Mouse (Mus musculus) midbrain, embryonic 11.5 days (tissue): ENCODE data around the gene Trabd2b. TPM values are rescaled to one million over a fixed set of nuclear protein-coding genes. Genes with fewer than 3 reads are reported as not detected.

ENCODE experiments used
- ATAC-seq: fragments of 200-750 bp; cut with Nextera tagmentation; 2 replicates; pipeline ENCODE4 v1.8.0; 2017; ENCODE audit warnings: moderate TSS enrichment, moderate library complexity; ENCODE audit not compliant: low FRiP score
- DNase-seq: peaks from one replicate; pipeline ENCODE4 v3.0.0; 2015; ENCODE audit warnings: low spot score; ENCODE audit errors: missing footprints
- H3K27ac ChIP-seq: fragments of 300-500 bp; sonication (generic); 2 replicates; pipeline ENCODE4 v1.5.1; 2014; ENCODE audit warnings: low read depth, low read length
- H3K27me3 ChIP-seq: fragments of 300-500 bp; sonication (generic); 2 replicates; pipeline ENCODE4 v1.6.1; 2014; ENCODE audit warnings: mild to moderate bottlenecking, low read length, moderate library complexity, mixed read lengths; ENCODE audit not compliant: control insufficient read depth, insufficient read depth
- H3K36me3 ChIP-seq: fragments of 300-500 bp; sonication (generic); 2 replicates; pipeline ENCODE4 v1.6.1; 2014; ENCODE audit warnings: mild to moderate bottlenecking, low read length, moderate library complexity, mixed read lengths; ENCODE audit not compliant: control insufficient read depth, insufficient read depth
- H3K4me1 ChIP-seq: fragments of 300-500 bp; sonication (generic); 2 replicates; pipeline ENCODE4 v1.6.1; 2014; ENCODE audit warnings: low read length; ENCODE audit not compliant: control insufficient read depth, insufficient read depth
- H3K4me2 ChIP-seq: fragments of 300-500 bp; sonication (generic); 2 replicates; pipeline ENCODE4 v1.6.1; 2014; ENCODE audit warnings: mild to moderate bottlenecking, moderate library complexity
- H3K4me3 ChIP-seq: fragments of 300-500 bp; sonication (generic); 2 replicates; pipeline ENCODE4 v1.5.1; 2014; ENCODE audit warnings: low read depth, low read length
- H3K9ac ChIP-seq: fragments of 300-500 bp; sonication (generic); 2 replicates; pipeline ENCODE4 v1.6.1; 2014; ENCODE audit warnings: low read length
- H3K9me3 ChIP-seq: fragments of 300-500 bp; sonication (generic); 2 replicates; pipeline ENCODE4 v1.6.1; 2016; ENCODE audit warnings: low read length; ENCODE audit not compliant: control insufficient read depth
- WGBS: fragments of 180-500 bp; shearing (Covaris S2); extraction: QIAGEN DNeasy Blood & Tissue Kit; methylation state at CpG from one replicate; pipeline ENCODE4 v1.1.7; 2014; 5-methylcytosine and 5-hydroxymethylcytosine counted together
- polyA plus RNA-seq: library from polyadenylated mRNA; unstranded; fragments of >200 nt; fragmentation: Nextera tagmentation; extraction: Ambion mirVana; gene quantifications from 2 replicates; pipeline ENCODE4 v1.2.1, GENCODE M21; 2014

Gene Trabd2b
- polyA plus RNA-seq, 1 experiment from 2014 or later, result 2.2 TPM

DNA sequence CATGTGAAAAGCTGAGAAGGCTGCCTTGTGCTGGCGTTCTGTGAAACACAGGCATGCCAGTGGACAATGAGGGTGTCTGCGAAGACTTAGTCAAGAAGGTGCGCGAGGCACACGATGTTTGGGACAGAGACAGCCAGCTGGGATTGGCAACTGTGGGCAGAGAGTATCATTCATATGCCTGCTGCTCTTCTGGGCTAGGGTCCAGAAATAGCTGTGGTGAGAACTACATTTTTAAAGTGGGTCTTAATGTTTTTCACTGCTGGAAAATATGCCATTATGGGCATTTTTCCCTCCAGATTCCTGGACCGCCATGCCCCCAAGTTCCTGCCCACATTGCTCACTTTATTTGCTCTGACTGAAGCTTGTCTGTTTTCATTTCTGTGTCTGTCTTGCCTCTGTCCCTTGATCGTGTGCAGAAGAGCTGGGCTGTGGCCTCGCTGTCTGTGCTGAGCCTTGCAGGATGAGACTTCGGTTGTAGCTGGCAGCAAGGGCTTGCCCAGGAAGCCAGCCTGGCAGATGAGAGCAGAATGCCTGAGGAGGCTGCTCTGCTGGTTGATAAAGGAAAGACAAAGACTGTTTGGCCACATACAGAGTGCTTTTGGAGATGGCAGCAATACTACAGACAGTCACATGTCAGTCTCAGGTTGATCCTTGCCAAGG is 42.0 kb downstream of the Trabd2b start:
- no peaks in the 10 kb centered on the region for H3K4me1 ChIP-seq
- no peak overlapping the region for H3K9ac ChIP-seq
- no peak overlapping the region for H3K4me2 ChIP-seq
- no peak overlapping the region for H3K4me3 ChIP-seq
- peak; percentile 12 for DNase-seq
- no peaks in the 10 kb centered on the region for H3K36me3 ChIP-seq
- WGBS, result 92% methylated on average over 9 of the region's 9 CpGs
- ATAC-seq, result no peak
- H3K27me3 ChIP-seq, result no peaks in the 10 kb centered on the region
- H3K9me3 ChIP-seq, result no peaks in the 10 kb centered on the region
- H3K27ac ChIP-seq, result no peak overlapping the region

DNA sequence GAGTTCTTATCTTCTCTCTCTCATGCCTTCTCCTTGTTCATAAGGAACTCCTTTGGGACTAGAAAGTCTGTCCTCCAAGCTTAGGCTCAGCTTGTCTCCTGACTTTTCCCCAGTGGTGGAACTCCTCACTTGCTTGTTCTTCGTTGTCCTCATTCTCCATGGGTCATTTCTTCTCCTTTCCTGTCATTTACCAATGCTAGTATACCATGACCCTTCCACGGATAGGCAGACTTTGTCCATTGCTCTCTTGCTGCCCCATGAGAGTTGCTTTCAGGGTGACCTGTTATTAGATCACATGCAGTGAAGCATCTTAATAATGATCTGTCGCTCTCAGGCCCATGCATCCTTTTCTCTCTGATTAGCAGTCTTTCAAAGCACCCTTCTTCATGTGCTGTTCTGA is 46.6 kb downstream of the Trabd2b start:
- H3K9me3 ChIP-seq, result no peaks in the 10 kb centered on the region
- no peaks in the 10 kb centered on the region for H3K27me3 ChIP-seq
- WGBS, result 79% methylated on average over 3 of the region's 3 CpGs
- no peak overlapping the region for H3K9ac ChIP-seq
- H3K4me2 ChIP-seq, result no peak overlapping the region
- H3K4me1 ChIP-seq, result no peaks in the 10 kb centered on the region
- no peaks in the 10 kb centered on the region for H3K36me3 ChIP-seq
- ATAC-seq, result no peak
- no peak overlapping the region for H3K27ac ChIP-seq
- H3K4me3 ChIP-seq, result no peak overlapping the region
- DNase-seq, result peak; percentile 59

DNA sequence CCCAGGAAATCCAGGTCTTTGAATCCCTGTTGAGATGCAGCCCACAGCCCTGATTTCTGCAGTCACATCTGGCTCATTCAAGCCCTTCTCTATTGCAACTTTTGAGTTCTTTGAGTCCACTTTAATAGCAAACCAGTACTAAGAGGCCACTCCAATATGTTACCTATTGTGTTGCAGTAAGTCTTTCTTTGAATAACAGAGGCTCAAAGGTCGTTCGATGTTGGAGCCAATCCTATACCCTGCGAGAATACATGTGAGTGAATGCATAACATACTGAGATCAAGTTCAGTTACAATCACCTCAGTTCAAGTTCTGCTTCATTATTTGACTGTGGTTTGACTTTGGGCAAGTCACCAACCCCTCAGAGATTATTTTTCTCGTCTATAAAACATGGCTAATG is 47.5 kb downstream of the Trabd2b start:
- no peak overlapping the region for H3K9ac ChIP-seq

DNA sequence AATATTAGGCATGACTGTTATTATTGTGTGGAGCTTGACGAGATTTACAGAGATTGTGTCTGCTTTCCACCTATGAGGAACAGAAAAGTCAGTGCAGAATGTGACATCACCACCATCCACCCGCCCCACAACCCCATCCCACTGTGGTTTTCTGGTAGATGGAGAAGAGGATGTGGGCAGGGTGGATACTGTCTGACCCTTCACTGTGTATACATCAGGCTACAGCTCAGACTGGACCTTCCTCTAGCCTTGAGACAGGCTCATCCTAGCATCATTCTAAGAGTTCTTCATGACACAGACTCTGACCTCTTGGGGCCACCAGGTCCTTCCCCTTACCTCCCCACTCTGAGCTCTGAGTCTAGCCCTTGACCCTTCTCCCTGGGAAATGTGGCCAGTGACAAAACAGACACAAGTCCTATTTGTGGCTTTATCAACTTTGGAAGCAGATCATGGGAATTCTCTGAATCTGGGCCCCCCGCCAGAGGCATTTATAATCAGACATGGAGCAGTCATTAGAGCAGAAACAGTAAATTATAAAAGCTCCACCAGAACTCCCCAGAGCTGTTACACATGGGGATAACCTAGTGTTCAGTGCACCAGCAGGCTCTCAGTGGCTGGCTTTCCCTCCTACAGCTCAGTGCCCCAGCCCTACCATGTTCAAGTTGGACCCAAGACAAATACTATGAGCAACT is 48.1 kb downstream of the Trabd2b start:
- 88% methylated on average over 3 of the region's 3 CpGs for WGBS
- DNase-seq, result no peak
- H3K4me2 ChIP-seq, result no peak overlapping the region
- H3K4me3 ChIP-seq, result no peak overlapping the region
- no peak overlapping the region for H3K27ac ChIP-seq
- no peaks in the 10 kb centered on the region for H3K9me3 ChIP-seq
- no peaks in the 10 kb centered on the region for H3K36me3 ChIP-seq
- H3K4me1 ChIP-seq, result no peaks in the 10 kb centered on the region
- H3K9ac ChIP-seq, result no peak overlapping the region
- no peaks in the 10 kb centered on the region for H3K27me3 ChIP-seq
- ATAC-seq, result no peak

More for the DNA sequence above, 47.5 kb downstream of the Trabd2b start:
- Histone ChIP-seq H3K27me3 (no peaks in the 10 kb centered on the region), H3K4me2 (no peak overlapping the region), H3K27ac (no peak overlapping the region), H3K4me1 (no peaks in the 10 kb centered on the region), H3K36me3 (no peaks in the 10 kb centered on the region), H3K9me3 (no peaks in the 10 kb centered on the region), H3K4me3 (no peak overlapping the region)
- 83% methylated on average over 4 of the region's 4 CpGs for WGBS
- DNase-seq (no peak), ATAC-seq (no peak)

DNA sequence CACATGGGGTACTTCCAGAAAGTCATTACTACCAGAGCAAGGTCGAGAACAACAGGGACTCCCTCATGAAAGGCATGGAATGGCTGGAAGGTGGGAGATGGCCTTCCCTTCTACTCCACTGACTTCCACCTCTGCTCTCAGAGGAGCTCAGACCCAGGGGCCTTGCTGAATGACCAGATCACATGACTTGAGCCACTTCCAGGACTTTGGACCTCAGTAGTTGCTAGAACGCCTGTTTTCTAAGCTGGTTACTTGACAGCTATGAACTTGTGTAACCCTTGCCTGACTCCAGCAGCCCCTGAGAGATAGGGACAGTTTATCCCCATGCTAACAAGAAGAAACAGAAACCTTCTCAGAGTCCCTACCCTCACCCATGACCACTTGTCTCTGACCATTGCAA is 50.6 kb downstream of the Trabd2b start:
- no peak overlapping the region for H3K4me3 ChIP-seq
- WGBS, result 88% methylated on average over 2 of the region's 2 CpGs
- H3K27me3 ChIP-seq, result no peaks in the 10 kb centered on the region
- H3K27ac ChIP-seq, result no peak overlapping the region
- H3K9ac ChIP-seq, result no peak overlapping the region
- H3K4me2 ChIP-seq, result no peak overlapping the region
- no peaks in the 10 kb centered on the region for H3K4me1 ChIP-seq
- DNase-seq, result no peak
- no peaks in the 10 kb centered on the region for H3K36me3 ChIP-seq
- no peaks in the 10 kb centered on the region for H3K9me3 ChIP-seq
- ATAC-seq, result no peak

DNA sequence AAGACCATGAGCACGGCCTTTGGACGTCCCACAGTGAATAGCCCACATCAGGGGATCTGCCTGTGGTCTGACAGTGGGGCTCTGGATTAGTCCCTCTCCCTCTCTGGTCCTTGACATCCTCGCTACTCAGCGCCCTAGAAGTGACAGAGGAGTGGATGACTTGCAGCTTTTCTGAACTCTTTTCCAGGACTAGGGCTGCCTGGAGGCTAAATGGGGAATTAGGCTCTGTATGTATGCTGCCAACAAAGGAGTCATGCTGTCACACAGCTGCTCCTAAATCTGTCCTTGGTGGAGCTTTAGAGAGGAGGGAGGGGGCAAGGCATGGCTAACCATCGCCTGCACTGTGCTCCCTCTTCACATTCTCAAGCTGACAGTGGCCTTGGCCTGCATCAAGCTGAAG is 53.1 kb downstream of the Trabd2b start:
- Histone ChIP-seq H3K27me3 (no peaks in the 10 kb centered on the region), H3K9me3 (no peaks in the 10 kb centered on the region), H3K4me3 (no peak overlapping the region), H3K4me1 (no peaks in the 10 kb centered on the region), H3K27ac (no peak overlapping the region), H3K4me2 (no peak overlapping the region), H3K9ac (no peak overlapping the region), H3K36me3 (no peaks in the 10 kb centered on the region)
- DNase-seq (peak; percentile 82), ATAC-seq (peak; percentile 65)
- WGBS, result 20% methylated on average over 5 of the region's 5 CpGs

DNA sequence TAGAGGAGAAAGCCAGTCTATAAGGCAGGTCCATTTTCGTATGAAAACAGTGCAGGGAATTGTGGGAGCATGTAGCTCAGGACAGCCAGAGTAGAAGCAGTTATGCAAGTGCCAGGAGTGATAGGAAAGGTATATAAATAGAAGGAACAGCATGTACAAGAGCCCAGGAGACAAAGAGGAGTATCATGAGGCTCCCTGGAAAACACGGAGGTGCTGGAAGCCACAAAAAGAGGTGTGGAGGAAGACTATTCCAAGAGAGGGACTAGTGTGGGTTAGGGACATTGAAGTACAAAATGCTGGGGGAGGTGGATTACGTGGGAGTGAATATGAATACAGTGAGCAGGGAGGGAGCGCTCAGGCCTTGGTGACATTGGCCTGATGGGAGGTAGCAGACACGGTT is 53.9 kb downstream of the Trabd2b start:
- no peak for DNase-seq
- no peak overlapping the region for H3K4me3 ChIP-seq

DNA sequence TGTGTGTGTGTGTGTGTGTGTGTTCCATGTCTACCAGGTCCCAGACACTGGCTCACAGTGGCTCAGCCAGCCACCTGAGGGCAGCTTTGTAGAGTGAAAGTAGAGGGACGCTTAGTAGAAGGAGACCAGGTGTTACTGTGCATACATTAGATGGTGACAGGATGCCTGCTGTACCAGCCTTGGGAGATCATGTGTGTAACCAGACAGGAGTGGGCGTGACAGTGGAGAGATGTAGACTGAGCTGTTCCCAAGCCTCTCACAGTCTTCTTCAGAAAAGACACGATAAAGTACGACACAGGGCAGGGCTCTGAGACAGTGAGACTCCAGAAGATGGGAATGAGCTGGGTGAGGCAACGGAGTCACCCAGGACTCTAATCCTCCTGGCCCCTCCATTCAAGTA is 54.6 kb downstream of the Trabd2b start:
- Histone ChIP-seq H3K9me3 (no peaks in the 10 kb centered on the region), H3K36me3 (no peaks in the 10 kb centered on the region), H3K9ac (no peak overlapping the region), H3K4me2 (no peak overlapping the region), H3K4me1 (no peaks in the 10 kb centered on the region), H3K4me3 (no peak overlapping the region), H3K27me3 (no peaks in the 10 kb centered on the region), H3K27ac (no peak overlapping the region)
- WGBS, result 69% methylated on average over 5 of the region's 5 CpGs
- DNase-seq (no peak), ATAC-seq (peak; percentile 23; the same call in 1 of the 2 replicates)

More for the DNA sequence above, 53.9 kb downstream of the Trabd2b start:
- H3K9ac ChIP-seq, result no peak overlapping the region
- H3K9me3 ChIP-seq, result no peaks in the 10 kb centered on the region
- WGBS, result 82% methylated on average over 5 of the region's 5 CpGs
- H3K4me1 ChIP-seq, result no peaks in the 10 kb centered on the region
- no peak overlapping the region for H3K27ac ChIP-seq
- no peaks in the 10 kb centered on the region for H3K27me3 ChIP-seq
- no peak overlapping the region for H3K4me2 ChIP-seq
- ATAC-seq, result no peak
- H3K36me3 ChIP-seq, result no peaks in the 10 kb centered on the region

DNA sequence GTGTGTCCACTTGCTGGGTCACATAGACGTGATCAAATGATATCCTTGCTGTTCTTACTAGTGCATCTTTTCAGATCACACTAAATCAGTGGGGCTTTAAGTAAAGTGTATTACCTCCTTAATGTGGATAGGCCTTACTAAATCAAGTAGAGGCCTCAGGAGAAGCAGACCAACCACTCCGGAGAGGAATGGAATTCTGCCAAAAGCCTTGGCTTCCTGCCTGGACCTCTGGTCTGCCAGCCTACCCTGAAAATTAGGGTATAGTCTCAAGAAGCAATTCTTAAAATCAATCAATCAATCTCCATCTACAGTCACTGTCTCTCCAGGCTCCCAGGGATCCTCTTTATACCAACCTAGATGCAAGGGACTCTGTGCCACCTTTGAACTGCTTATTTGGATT is 59.1 kb downstream of the Trabd2b start:
- H3K36me3 ChIP-seq, result no peaks in the 10 kb centered on the region
- no peaks in the 10 kb centered on the region for H3K27me3 ChIP-seq
- no peaks in the 10 kb centered on the region for H3K4me1 ChIP-seq
- ATAC-seq (no peak), DNase-seq (peak; percentile 10)
- whole genome bisulfite sequencing, result 85% methylated on average over 2 of the region's 2 CpGs
- no peak overlapping the region for H3K9ac ChIP-seq
- no peak overlapping the region for H3K4me3 ChIP-seq
- H3K27ac ChIP-seq, result no peak overlapping the region
- no peak overlapping the region for H3K4me2 ChIP-seq
- no peaks in the 10 kb centered on the region for H3K9me3 ChIP-seq
